Mouse (Mus musculus): ENCODE results near the gene Ssbp4. TPM values are rescaled to one million over a fixed set of nuclear protein-coding genes. Genes with fewer than 3 reads are reported as not detected.

The Ssbp4 gene
- polyA plus RNA-seq, 1 experiment from 2014 or later, result 106 TPM

DNA sequence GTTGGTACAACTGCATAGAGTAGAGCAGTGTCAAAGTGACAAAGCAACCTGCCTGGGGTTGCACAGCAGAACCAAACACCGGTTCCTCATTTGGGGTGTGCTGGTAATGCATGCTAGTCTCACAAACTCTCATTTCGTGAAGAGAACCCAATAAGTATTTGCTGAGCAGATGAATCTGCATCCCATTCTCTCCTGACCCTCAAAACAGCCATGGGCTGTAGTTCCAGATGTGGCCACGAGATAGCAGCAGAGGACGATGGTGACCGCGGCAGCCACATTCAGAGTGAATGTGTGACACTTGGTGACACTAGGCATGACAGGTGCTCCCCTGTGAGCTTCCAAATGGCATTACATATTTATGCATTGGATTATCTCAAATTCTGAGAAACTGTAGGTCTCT, 3.2 kb upstream of the Ssbp4 start:
- peak overlapping the region; percentile 58 for H3K9ac ChIP-seq
- H3K4me3 ChIP-seq (replicated peaks), result peak overlapping the region; percentile 44
- peaks cover 19% of the 10 kb centered on the region; the same call in 1 of the 2 replicates for H3K27me3 ChIP-seq
- peak overlapping the region; percentile 47; the same call in 1 of the 2 replicates for H3K27ac ChIP-seq
- H3K4me1 ChIP-seq, result peaks cover 46% of the 10 kb centered on the region
- no peaks in the 10 kb centered on the region for H3K36me3 ChIP-seq (replicated peaks)
- 1% methylated on average over 6 of the region's 6 CpGs for WGBS
- H3K4me2 ChIP-seq, result peak overlapping the region; percentile 92
- H3K9me3 ChIP-seq, result no peaks in the 10 kb centered on the region
- ATAC-seq (ENCODE audit: low FRiP score), result 0 out of 2 replicates have a peak, but pooled peaks have one; percentile 2

DNA sequence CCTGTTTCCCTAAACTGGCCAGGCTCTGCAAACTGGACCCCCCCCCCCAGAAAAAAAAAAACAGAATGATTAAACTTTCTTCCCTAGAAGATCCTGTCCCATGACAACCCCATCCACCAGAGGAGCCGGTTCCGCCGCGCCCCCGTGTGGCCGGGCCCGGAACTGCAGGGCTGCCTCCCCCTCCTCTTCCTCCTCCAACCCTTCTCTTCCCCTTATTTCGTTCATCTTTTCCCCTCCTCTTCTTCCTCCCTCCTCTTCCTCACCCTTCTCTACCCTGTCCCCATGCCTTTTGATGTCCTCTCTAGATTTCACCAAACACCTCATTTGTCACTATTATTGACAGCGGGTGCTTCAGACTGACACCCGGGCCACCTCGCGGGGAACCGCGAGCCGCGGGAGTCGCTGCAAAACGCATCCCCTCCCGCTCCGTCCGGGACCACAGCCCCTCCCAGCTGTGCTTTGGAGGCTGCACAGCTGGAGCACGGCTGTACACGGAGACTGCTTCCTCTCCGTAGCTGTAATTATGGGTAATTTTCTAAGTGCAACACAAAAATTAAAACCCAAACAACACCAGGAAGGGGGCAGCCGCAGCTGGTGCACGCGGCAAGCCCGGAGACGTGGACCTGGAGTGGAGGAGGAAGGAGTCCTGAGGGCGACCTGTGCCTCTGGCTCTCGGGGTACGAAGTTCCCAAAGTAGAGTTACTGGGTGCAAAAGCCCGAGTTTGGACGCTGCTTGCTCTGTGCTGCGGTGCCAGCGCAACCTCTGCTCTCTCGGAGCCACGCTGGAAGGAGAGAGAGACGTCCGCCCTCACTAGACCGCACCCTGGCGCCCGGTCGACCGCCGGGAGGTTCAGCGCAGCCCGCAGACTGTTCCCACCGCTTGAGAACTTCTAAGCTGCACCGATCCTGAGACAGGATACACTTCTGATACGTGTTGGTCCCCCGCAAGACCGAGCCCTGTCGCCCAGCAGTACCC, 2.4 kb upstream of the Ssbp4 start:
- H3K4me1 ChIP-seq, result peaks cover 54% of the 10 kb centered on the region
- WGBS, result under 1% methylated on average over 54 of the region's 54 CpGs
- no peaks in the 10 kb centered on the region for H3K9me3 ChIP-seq
- peak overlapping the region; percentile 90 for H3K27ac ChIP-seq
- peak overlapping the region; percentile 44 for H3K4me3 ChIP-seq (replicated peaks)
- peak overlapping the region; percentile 92 for H3K4me2 ChIP-seq
- peak overlapping the region; percentile 58 for H3K9ac ChIP-seq
- no peaks in the 10 kb centered on the region for H3K36me3 ChIP-seq (replicated peaks)
- H3K27me3 ChIP-seq, result peaks cover 19% of the 10 kb centered on the region; the same call in 1 of the 2 replicates
- ATAC-seq (ENCODE audit: low FRiP score), result 0 out of 2 replicates have a peak, but pooled peaks have one; percentile 2

DNA sequence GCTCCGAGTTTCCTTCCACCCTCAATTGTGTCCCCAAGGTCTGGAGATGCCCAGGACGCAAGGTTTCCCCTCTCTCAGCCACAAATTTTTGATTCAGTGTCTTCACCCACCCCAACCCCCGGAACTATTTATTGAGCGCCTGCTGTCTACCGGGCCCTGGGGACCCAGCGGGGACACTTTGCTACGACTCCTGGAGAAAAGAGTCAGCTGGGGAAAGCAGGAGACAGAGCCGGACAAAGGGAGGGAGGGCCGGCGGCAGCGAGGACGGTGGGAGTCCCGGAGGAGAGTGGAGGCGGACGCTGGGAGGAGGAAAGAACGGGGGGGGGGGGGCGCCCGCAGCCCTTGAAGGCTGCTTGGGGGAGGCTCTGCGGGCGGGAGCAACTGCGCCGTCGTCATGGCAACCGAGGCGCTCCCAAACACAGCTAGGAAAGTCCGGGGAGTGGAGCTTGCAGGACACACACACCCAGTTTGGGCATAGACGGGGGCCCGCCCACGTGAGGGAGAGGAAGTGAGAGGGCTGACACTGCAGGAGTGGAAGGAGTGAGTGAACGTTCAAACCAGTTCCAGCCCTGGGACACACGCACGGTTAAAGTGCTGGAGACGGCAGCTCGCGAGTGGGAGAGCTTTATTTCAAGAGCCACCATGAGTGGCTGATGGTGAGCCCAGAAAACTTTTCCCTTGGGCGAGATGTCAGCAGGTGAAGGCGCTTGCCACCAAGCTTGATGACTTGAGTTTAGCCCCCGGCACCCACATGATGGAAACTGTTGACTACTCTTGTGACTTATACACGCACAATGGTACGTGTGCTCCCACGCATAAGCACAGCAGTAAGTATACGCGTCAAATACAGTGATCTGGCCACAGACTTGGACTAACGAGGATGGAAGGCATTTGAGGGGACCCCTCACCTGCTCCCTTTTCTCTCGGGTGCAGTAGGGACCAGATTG, 1.4 kb upstream of the Ssbp4 start:
- no peaks in the 10 kb centered on the region for H3K36me3 ChIP-seq (replicated peaks)
- peak overlapping the region; percentile 90 for H3K27ac ChIP-seq
- no peaks in the 10 kb centered on the region for H3K9me3 ChIP-seq
- peak overlapping the region; percentile 59 for H3K9ac ChIP-seq
- peak; percentile 56 for ATAC-seq (ENCODE audit: low FRiP score)
- H3K4me2 ChIP-seq, result peak overlapping the region; percentile 92
- H3K27me3 ChIP-seq, result peaks cover 19% of the 10 kb centered on the region; the same call in 1 of the 2 replicates
- peak overlapping the region; percentile 44 for H3K4me3 ChIP-seq (replicated peaks)
- WGBS, result 1% methylated on average over 45 of the region's 45 CpGs
- peaks cover 55% of the 10 kb centered on the region for H3K4me1 ChIP-seq

DNA sequence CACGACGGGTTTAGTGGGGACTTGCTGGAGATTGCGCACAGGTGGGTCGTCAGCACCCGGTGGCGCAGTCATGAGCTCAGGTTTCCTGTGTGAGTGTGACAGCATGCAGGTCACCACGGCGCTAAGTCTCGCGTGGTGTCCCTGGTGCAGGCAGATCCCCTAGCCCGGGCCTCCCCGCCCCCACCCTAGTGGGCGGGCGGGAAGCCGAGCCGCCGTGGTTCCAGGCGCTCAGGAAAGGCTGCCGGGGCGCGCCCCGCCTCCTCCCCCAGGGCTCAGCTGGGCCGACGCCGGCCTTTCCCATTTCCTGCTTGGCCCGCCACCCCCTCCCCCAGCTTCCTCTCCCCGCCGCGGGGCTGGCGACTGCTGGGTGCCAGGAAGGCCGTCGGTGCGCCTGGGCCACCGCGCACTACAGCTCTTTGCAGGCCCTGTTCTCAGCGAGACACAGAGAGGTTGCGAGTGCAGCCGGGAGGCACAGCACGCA, 736 bp upstream of the Ssbp4 start:
- under 1% methylated on average over 33 of the region's 39 CpGs for WGBS
- peaks cover 63% of the 10 kb centered on the region for H3K4me1 ChIP-seq
- peak; percentile 40 for ATAC-seq (ENCODE audit: low FRiP score)

DNA sequence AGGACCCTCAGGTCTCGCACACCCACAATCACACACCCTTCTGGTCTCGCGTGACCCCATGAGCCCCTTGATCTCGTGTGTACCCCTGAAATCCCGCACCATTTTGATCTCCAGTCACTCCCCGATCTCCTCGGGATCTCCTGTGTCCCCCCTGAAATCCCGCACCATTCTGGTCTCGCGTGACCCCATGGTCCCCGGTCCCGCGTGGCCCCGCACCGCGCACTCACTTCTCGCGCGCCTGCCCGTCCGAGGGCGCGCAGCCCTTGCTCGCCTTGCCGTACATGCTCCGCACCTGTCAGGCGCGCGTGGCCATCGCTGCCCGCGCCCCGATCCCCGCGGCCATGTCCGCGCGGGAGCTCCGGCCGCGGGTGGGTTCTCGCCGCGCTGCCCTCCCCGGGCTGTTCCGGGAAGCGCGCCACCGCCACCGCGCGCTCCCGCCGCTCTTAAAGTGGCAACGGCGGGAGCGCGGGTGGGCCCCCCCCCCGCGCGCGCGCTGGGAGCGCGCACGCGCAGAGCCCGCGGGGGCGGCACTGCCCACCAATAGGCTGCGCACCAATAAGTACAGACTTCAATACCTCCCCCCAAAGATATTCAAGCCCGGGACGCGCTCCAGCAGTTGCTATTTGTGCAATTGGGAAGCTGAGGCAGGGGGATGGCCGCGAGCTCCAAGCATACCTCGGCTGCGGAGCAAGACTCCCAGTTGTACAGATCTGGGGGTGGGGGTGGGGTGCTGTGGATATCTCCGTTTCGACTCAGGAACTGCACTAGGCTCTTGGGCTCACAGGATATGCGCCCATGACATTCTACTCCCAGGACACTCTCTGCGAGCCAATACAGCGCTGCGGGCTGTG, 549 bp downstream of the Ssbp4 start:
- Histone ChIP-seq H3K4me3 (replicated peaks) (peak overlapping the region; percentile 88), H3K9ac (peak overlapping the region; percentile 87), H3K27ac (peak overlapping the region; percentile 90), H3K4me2 (peak overlapping the region; percentile 84), H3K9me3 (no peaks in the 10 kb centered on the region), H3K36me3 (replicated peaks) (no peaks in the 10 kb centered on the region), H3K27me3 (peaks cover 19% of the 10 kb centered on the region; the same call in 1 of the 2 replicates), H3K4me1 (peaks cover 70% of the 10 kb centered on the region)
- no peak for ATAC-seq (ENCODE audit: low FRiP score)
- WGBS, result 1% methylated on average over 84 of the region's 84 CpGs

More for the DNA sequence above, 736 bp upstream of the Ssbp4 start:
- H3K9ac ChIP-seq, result peak overlapping the region; percentile 59
- H3K36me3 ChIP-seq (replicated peaks), result no peaks in the 10 kb centered on the region
- H3K4me3 ChIP-seq (replicated peaks), result peak overlapping the region; percentile 44
- H3K27ac ChIP-seq, result peak overlapping the region; percentile 90
- peaks cover 19% of the 10 kb centered on the region; the same call in 1 of the 2 replicates for H3K27me3 ChIP-seq
- no peaks in the 10 kb centered on the region for H3K9me3 ChIP-seq
- H3K4me2 ChIP-seq, result peak overlapping the region; percentile 92

DNA sequence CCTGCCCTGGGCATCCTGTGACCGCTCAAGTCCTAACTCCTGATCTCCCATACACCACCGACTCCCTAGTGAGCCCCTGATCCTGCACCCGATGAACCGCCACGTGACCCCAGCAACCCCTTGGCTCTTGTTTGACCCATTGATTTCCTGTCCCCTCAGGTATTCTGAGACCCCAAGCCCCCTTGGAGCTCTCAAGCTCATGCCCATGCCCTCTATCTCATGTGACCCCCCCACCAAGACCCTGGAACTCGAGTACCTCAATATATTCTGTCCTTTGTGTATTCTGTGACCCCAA, 1.1 kb downstream of the Ssbp4 start:
- Histone ChIP-seq H3K27me3 (peaks cover 19% of the 10 kb centered on the region; the same call in 1 of the 2 replicates), H3K4me2 (peak overlapping the region; percentile 84), H3K9me3 (no peaks in the 10 kb centered on the region), H3K27ac (0 out of 2 replicates have a peak overlapping the region, but pooled peaks have one; percentile 90), H3K36me3 (replicated peaks) (peaks cover 3% of the 10 kb centered on the region), H3K9ac (peak overlapping the region; percentile 87), H3K4me3 (replicated peaks) (peak overlapping the region; percentile 88), H3K4me1 (peaks cover 71% of the 10 kb centered on the region)
- 25% methylated on average over 6 of the region's 6 CpGs for WGBS
- no peak for ATAC-seq (ENCODE audit: low FRiP score)

DNA sequence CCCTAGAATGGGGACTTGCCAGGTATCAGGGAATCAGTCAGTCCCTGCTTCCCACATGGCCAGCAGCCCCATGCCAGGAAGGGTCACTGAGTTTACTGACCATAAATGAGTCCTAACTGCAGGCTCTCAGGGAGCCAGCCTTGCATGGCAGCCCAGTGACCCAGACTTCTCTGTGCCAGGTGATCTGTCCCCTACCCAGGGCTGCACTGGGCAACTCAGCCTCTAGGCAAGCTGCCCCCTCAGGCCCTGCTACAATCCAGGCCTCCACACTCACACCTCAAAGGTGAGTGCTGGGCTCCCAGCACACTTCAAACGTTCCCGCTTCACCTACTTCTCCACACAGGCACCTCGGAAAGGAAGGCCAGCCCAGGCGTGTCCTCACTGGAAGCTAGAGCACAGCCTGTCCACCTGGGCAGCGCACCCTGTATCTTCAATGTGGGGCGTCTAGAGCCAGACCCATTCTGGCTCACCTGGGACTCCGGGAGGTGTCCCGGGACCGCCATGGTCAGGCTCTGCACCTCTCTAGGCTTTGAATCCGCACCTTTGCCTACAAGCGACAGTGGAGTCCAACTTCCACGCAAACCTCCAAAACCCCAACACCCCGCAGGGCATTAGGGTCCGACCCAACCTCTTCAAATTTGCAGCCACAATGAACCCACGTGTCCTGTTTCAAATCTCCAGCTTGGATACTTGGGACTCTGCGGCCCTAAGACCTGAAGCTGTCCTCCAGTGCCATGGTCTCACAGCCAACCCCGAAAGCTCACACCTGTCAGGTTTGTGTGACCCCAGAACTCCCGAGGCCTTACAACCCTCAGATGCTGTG, 1.7 kb downstream of the Ssbp4 start:
- Histone ChIP-seq H3K27ac (no peak overlapping the region), H3K9ac (peak overlapping the region; percentile 87), H3K27me3 (peaks cover 19% of the 10 kb centered on the region; the same call in 1 of the 2 replicates), H3K9me3 (no peaks in the 10 kb centered on the region), H3K4me3 (replicated peaks) (peak overlapping the region; percentile 88), H3K36me3 (replicated peaks) (peaks cover 8% of the 10 kb centered on the region), H3K4me2 (peak overlapping the region; percentile 84), H3K4me1 (peaks cover 74% of the 10 kb centered on the region)
- ATAC-seq (ENCODE audit: low FRiP score), result no peak
- WGBS, result 73% methylated on average over 18 of the region's 18 CpGs

DNA sequence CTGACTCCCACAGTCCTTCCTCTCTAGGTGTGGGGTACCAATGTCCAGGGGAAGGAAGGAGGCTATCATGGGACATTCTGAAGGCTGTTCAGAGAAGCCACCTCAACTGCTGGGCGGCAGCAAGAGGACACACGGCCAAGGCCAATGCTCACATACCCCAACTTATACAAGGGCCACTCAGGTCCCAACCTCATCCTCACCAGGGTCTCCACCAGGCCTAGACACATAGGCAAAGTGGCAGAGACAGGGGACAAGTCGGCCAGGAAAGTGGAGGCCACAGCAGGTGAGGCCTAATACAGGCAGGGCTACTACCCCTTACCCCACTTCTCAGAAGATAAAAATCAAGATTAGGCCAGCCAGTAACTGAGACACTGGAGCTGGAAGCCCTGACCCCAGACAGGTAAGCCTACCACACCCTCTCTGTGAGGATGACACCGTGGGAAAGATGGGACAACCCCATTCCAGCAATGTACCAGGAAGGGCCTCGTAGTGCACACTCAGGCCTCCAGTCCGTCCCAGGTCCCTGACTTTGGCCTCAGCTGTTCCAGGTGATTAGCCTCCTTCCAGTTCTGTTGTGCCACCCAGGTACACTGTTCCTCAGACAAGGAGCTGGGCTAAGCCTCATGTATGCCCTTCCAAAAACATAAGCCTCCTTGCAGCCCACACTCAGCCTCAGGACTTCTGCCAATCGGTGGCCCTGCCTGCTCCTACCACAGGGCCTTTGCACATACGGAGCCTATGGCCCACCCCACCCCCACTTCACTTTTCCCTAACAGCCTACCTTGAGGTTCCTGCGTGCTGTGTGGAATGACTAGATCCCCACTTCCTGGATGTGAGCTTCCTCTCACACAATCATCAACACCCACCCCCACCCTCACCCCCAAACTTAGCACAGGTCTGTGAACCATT, 2.5 kb downstream of the Ssbp4 start:
- Histone ChIP-seq H3K4me2 (peak overlapping the region; percentile 84; the same call in 1 of the 2 replicates), H3K9ac (no peak overlapping the region; the same call in 1 of the 2 replicates), H3K27me3 (peaks cover 17% of the 10 kb centered on the region; the same call in 1 of the 2 replicates), H3K4me1 (peaks cover 76% of the 10 kb centered on the region), H3K4me3 (replicated peaks) (no peak overlapping the region), H3K9me3 (no peaks in the 10 kb centered on the region), H3K27ac (0 out of 2 replicates have a peak overlapping the region, but pooled peaks have one; percentile 19), H3K36me3 (replicated peaks) (peaks cover 11% of the 10 kb centered on the region)
- 90% methylated on average over 9 of the region's 9 CpGs for WGBS
- no peak for ATAC-seq (ENCODE audit: low FRiP score)

DNA sequence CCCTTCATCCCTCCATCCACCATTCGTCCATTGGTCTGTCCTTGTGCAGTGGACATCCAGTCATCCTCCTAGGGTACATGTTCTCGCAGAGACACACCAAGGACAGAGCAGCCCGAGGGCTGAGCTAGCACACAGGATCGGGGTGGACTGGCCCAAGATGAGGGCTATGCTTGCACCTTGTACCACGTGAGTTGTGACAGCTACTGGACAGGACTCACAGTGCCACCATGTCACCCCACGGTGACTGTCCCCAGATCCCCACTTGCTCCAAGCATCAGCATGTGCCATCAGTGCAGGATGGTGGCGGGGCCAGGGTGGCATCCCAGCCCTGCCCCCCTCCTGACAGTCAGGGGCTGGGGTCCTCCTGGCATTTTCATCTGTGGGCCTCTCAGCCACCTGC, 4.1 kb downstream of the Ssbp4 start:
- H3K4me3 ChIP-seq (replicated peaks), result no peak overlapping the region
- H3K27me3 ChIP-seq, result peaks cover 14% of the 10 kb centered on the region; the same call in 1 of the 2 replicates
- no peak overlapping the region for H3K4me2 ChIP-seq
- WGBS, result 83% methylated on average over 7 of the region's 7 CpGs
- H3K36me3 ChIP-seq (replicated peaks), result peaks cover 11% of the 10 kb centered on the region
- no peak for ATAC-seq (ENCODE audit: low FRiP score)
- H3K9me3 ChIP-seq, result no peaks in the 10 kb centered on the region
- no peak overlapping the region for H3K27ac ChIP-seq
- H3K4me1 ChIP-seq, result peaks cover 77% of the 10 kb centered on the region
- peak overlapping the region; percentile 17; the same call in 1 of the 2 replicates for H3K9ac ChIP-seq

All from forebrain, embryonic 12.5 days (tissue).